Mouse (Mus musculus) liver, embryonic 15.5 days (tissue): Measurements from ENCODE around the gene Ncoa5. TPM values are rescaled to one million over a fixed set of nuclear protein-coding genes. Genes with fewer than 3 reads are reported as not detected.

ENCODE experiments used
- ATAC-seq: fragments of 200-750 bp; cut with Nextera tagmentation; 2 replicates; pipeline ENCODE4 v1.8.0; 2017; ENCODE audit warnings: moderate number of reproducible peaks, mild to moderate bottlenecking, moderate library complexity; ENCODE audit not compliant: insufficient read depth
- H3K27ac ChIP-seq: fragments of 300-500 bp; sonication (generic); replicated peaks from 2 replicates; pipeline ENCODE4 v1.5.1; 2015; ENCODE audit warnings: mild to moderate bottlenecking, inconsistent platforms
- H3K27me3 ChIP-seq: fragments of 300-500 bp; sonication (generic); 2 replicates; pipeline ENCODE4 v1.6.1; 2015; ENCODE audit warnings: mild to moderate bottlenecking, inconsistent platforms
- H3K36me3 ChIP-seq: fragments of 300-500 bp; sonication (generic); replicated peaks from 2 replicates; pipeline ENCODE4 v1.6.1; 2015; ENCODE audit warnings: moderate library complexity, mild to moderate bottlenecking, inconsistent platforms
- H3K4me1 ChIP-seq: fragments of 300-500 bp; sonication (generic); replicated peaks from 2 replicates; pipeline ENCODE4 v1.6.1; 2015; ENCODE audit warnings: inconsistent platforms
- H3K4me2 ChIP-seq: fragments of 300-500 bp; sonication (generic); 2 replicates; pipeline ENCODE4 v1.6.1; 2015; ENCODE audit warnings: moderate library complexity, mild to moderate bottlenecking, inconsistent platforms
- H3K4me3 ChIP-seq: fragments of 300-500 bp; sonication (generic); replicated peaks from 2 replicates; pipeline ENCODE4 v1.5.1; 2015; ENCODE audit warnings: mild to moderate bottlenecking, inconsistent platforms
- H3K9ac ChIP-seq: fragments of 300-500 bp; sonication (generic); 2 replicates; pipeline ENCODE4 v1.6.1; 2015; ENCODE audit warnings: moderate library complexity, mild to moderate bottlenecking, inconsistent platforms
- H3K9me3 ChIP-seq: fragments of 300-500 bp; sonication (generic); replicated peaks from 2 replicates; pipeline ENCODE4 v1.6.1; 2016; ENCODE audit warnings: inconsistent platforms
- WGBS: fragments of 180-500 bp; shearing (Covaris S2); methylation state at CpG from one replicate; pipeline ENCODE4 v1.1.7; 2015; ENCODE audit warnings: mixed read lengths; ENCODE audit not compliant: insufficient replicate concordance; 5-methylcytosine and 5-hydroxymethylcytosine counted together
- polyA plus RNA-seq: library from polyadenylated mRNA; unstranded; fragments of >200 nt; fragmentation: Nextera tagmentation; extraction: Ambion mirVana; gene quantifications from 2 replicates; pipeline ENCODE4 v1.2.1, GENCODE M21; 2015

Gene Ncoa5
- polyA plus RNA-seq, 1 experiment from 2014 or later: 14.5 TPM

GRCm38 (mm10) chr2:164955725-164956124 lies 78.9 kb downstream of the Ncoa5 start:
- Histone ChIP-seq H3K36me3 (no peaks in the 10 kb centered on the region), H3K4me2 (no peak overlapping the region), H3K27me3 (peaks cover 73% of the 10 kb centered on the region), H3K27ac (no peak overlapping the region), H3K4me3 (no peak overlapping the region), H3K9ac (no peak overlapping the region), H3K4me1 (peaks cover 13% of the 10 kb centered on the region), H3K9me3 (no peaks in the 10 kb centered on the region)
- no peak for ATAC-seq
- WGBS: 60% methylated on average over 4 of the region's 4 CpGs

GRCm38 (mm10) chr2:164953224-164953623 lies 81.4 kb downstream of the Ncoa5 start:
- Histone ChIP-seq H3K4me1 (peaks cover 15% of the 10 kb centered on the region), H3K4me2 (no peak overlapping the region), H3K9me3 (no peaks in the 10 kb centered on the region), H3K4me3 (no peak overlapping the region), H3K27ac (no peak overlapping the region), H3K27me3 (peaks cover 79% of the 10 kb centered on the region), H3K36me3 (no peaks in the 10 kb centered on the region), H3K9ac (no peak overlapping the region)
- peak; percentile 16; the same call in 1 of the 2 replicates for ATAC-seq
- WGBS: under 1% methylated on average over 21 of the region's 21 CpGs

- ATAC-seq: no peak
- Histone ChIP-seq H3K4me3 (no peak overlapping the region), H3K4me1 (peaks cover 15% of the 10 kb centered on the region), H3K9me3 (no peaks in the 10 kb centered on the region), H3K36me3 (no peaks in the 10 kb centered on the region), H3K4me2 (no peak overlapping the region), H3K27ac (no peak overlapping the region), H3K9ac (no peak overlapping the region), H3K27me3 (peaks cover 87% of the 10 kb centered on the region)
- 26% methylated on average over 13 of the region's 13 CpGs for WGBS
These were observed 82.2 kb downstream of the Ncoa5 start for GRCm38 (mm10) chr2:164952448-164952847.

GRCm38 (mm10) chr2:164951745-164952144 lies 82.9 kb downstream of the Ncoa5 start:
- 57% methylated on average over 4 of the region's 4 CpGs for WGBS

GRCm38 (mm10) chr2:164950501-164950900 lies 84.2 kb downstream of the Ncoa5 start:
- no peak for ATAC-seq
- Histone ChIP-seq H3K36me3 (no peaks in the 10 kb centered on the region), H3K27me3 (peaks cover 96% of the 10 kb centered on the region)

More at GRCm38 (mm10) chr2:164951745-164952144, 82.9 kb downstream of the Ncoa5 start:
- peaks cover 94% of the 10 kb centered on the region for H3K27me3 ChIP-seq
- H3K4me1 ChIP-seq: peaks cover 15% of the 10 kb centered on the region
- H3K36me3 ChIP-seq: no peaks in the 10 kb centered on the region
- H3K9ac ChIP-seq: no peak overlapping the region
- no peaks in the 10 kb centered on the region for H3K9me3 ChIP-seq
- no peak overlapping the region for H3K27ac ChIP-seq
- H3K4me2 ChIP-seq: no peak overlapping the region
- ATAC-seq: no peak
- H3K4me3 ChIP-seq: no peak overlapping the region

More at GRCm38 (mm10) chr2:164950501-164950900, 84.2 kb downstream of the Ncoa5 start:
- H3K9me3 ChIP-seq: no peaks in the 10 kb centered on the region
- no peak overlapping the region for H3K9ac ChIP-seq
- no peak overlapping the region for H3K27ac ChIP-seq
- H3K4me2 ChIP-seq: no peak overlapping the region
- peaks cover 15% of the 10 kb centered on the region for H3K4me1 ChIP-seq
- 22% methylated on average over 13 of the region's 13 CpGs for WGBS
- H3K4me3 ChIP-seq: 0 out of 2 replicates have a peak overlapping the region, but pooled peaks have one; percentile 21

Other genes with a start within 250 kb of the Ncoa5 start
- 5.6 and 7.9 TPM in 2 replicates for gene Snx21, start 249.0 kb downstream of the Ncoa5 start, polyA plus RNA-seq
- 20.3 and 21.3 TPM in 2 replicates for gene Acot8, start 230.0 kb downstream of the Ncoa5 start, polyA plus RNA-seq
- gene Zswim3, start 229.8 kb downstream of the Ncoa5 start, polyA plus RNA-seq: 4.3 and 5.5 TPM in 2 replicates
- 4.4 TPM in 2 replicates for gene Zswim1, start 212.2 kb downstream of the Ncoa5 start, polyA plus RNA-seq
- gene Spata25, start 206.3 kb downstream of the Ncoa5 start, polyA plus RNA-seq: not detected in 2 replicates
- gene Ctsa, start 202.0 kb downstream of the Ncoa5 start, polyA plus RNA-seq: 75.4 and 81.1 TPM in 2 replicates
- gene Neurl2, start 201.4 kb downstream of the Ncoa5 start, polyA plus RNA-seq: 1.5 and 2.5 TPM in 2 replicates
- gene Pltp, start 177.2 kb downstream of the Ncoa5 start, polyA plus RNA-seq: 17.8 and 23.5 TPM in 2 replicates
- 38.3 and 40.7 TPM in 2 replicates for gene Pcif1, start 155.6 kb downstream of the Ncoa5 start, polyA plus RNA-seq
- 5.9 and 6.9 TPM in 2 replicates for gene Zfp335, start 123.1 kb downstream of the Ncoa5 start, polyA plus RNA-seq
- 5.9 and 10.2 TPM in 2 replicates for gene Mmp9, start 94.1 kb downstream of the Ncoa5 start, polyA plus RNA-seq
- 0.26 and 0.37 TPM in 2 replicates for gene Slc12a5, start 74.1 kb downstream of the Ncoa5 start, polyA plus RNA-seq
- gene Cd40, start 20.8 kb upstream of the Ncoa5 start, polyA plus RNA-seq: 2.8 and 3.5 TPM in 2 replicates
- not detected in 2 replicates for gene 1700025C18Rik, start 55.9 kb upstream of the Ncoa5 start, polyA plus RNA-seq
- gene Cdh22, start 200.0 kb upstream of the Ncoa5 start, polyA plus RNA-seq: not detected in 2 replicates